Mouse (Mus musculus) liver, embryonic 15.5 days (tissue): Measurements from ENCODE around the gene Qrfp. TPM values are rescaled to one million over a fixed set of nuclear protein-coding genes. Genes with fewer than 3 reads are reported as not detected.

Source experiments
- ATAC-seq: fragments of 200-750 bp; cut with Nextera tagmentation; 2 replicates; pipeline ENCODE4 v1.8.0; 2017; ENCODE audit warnings: moderate number of reproducible peaks, mild to moderate bottlenecking, moderate library complexity; ENCODE audit not compliant: insufficient read depth
- H3K27ac ChIP-seq: fragments of 300-500 bp; sonication (generic); replicated peaks from 2 replicates; pipeline ENCODE4 v1.5.1; 2015; ENCODE audit warnings: mild to moderate bottlenecking, inconsistent platforms
- H3K27me3 ChIP-seq: fragments of 300-500 bp; sonication (generic); 2 replicates; pipeline ENCODE4 v1.6.1; 2015; ENCODE audit warnings: mild to moderate bottlenecking, inconsistent platforms
- H3K36me3 ChIP-seq: fragments of 300-500 bp; sonication (generic); replicated peaks from 2 replicates; pipeline ENCODE4 v1.6.1; 2015; ENCODE audit warnings: moderate library complexity, mild to moderate bottlenecking, inconsistent platforms
- H3K4me1 ChIP-seq: fragments of 300-500 bp; sonication (generic); replicated peaks from 2 replicates; pipeline ENCODE4 v1.6.1; 2015; ENCODE audit warnings: inconsistent platforms
- H3K4me2 ChIP-seq: fragments of 300-500 bp; sonication (generic); 2 replicates; pipeline ENCODE4 v1.6.1; 2015; ENCODE audit warnings: moderate library complexity, mild to moderate bottlenecking, inconsistent platforms
- H3K4me3 ChIP-seq: fragments of 300-500 bp; sonication (generic); replicated peaks from 2 replicates; pipeline ENCODE4 v1.5.1; 2015; ENCODE audit warnings: mild to moderate bottlenecking, inconsistent platforms
- H3K9ac ChIP-seq: fragments of 300-500 bp; sonication (generic); 2 replicates; pipeline ENCODE4 v1.6.1; 2015; ENCODE audit warnings: moderate library complexity, mild to moderate bottlenecking, inconsistent platforms
- H3K9me3 ChIP-seq: fragments of 300-500 bp; sonication (generic); replicated peaks from 2 replicates; pipeline ENCODE4 v1.6.1; 2016; ENCODE audit warnings: inconsistent platforms
- WGBS: fragments of 180-500 bp; shearing (Covaris S2); methylation state at CpG from one replicate; pipeline ENCODE4 v1.1.7; 2015; ENCODE audit warnings: mixed read lengths; ENCODE audit not compliant: insufficient replicate concordance; 5-methylcytosine and 5-hydroxymethylcytosine counted together
- polyA plus RNA-seq: library from polyadenylated mRNA; unstranded; fragments of >200 nt; fragmentation: Nextera tagmentation; extraction: Ambion mirVana; gene quantifications from 2 replicates; pipeline ENCODE4 v1.2.1, GENCODE M21; 2015

Gene Qrfp
- polyA plus RNA-seq, 1 experiment from 2014 or later: 0.08 TPM

- Histone ChIP-seq H3K36me3 (peaks cover 83% of the 10 kb centered on the region), H3K27ac (no peak overlapping the region)
Measured at GRCm38 (mm10) chr2:31791260-31791659, 19.1 kb downstream of the Qrfp start.

GRCm38 (mm10) chr2:31790728-31791251, 19.6 kb downstream of the Qrfp start:
- WGBS: 80% methylated on average over 13 of the region's 13 CpGs
- no peak for ATAC-seq

More at GRCm38 (mm10) chr2:31791260-31791659, 19.1 kb downstream of the Qrfp start:
- H3K9ac ChIP-seq: no peak overlapping the region
- no peaks in the 10 kb centered on the region for H3K9me3 ChIP-seq
- no peak for ATAC-seq
- no peaks in the 10 kb centered on the region for H3K4me1 ChIP-seq
- 79% methylated on average over 8 of the region's 8 CpGs for WGBS
- H3K27me3 ChIP-seq: no peaks in the 10 kb centered on the region
- no peak overlapping the region for H3K4me2 ChIP-seq
- no peak overlapping the region for H3K4me3 ChIP-seq

GRCm38 (mm10) chr2:31789215-31789614, 21.2 kb downstream of the Qrfp start:
- Histone ChIP-seq H3K9ac (no peak overlapping the region), H3K4me1 (0 out of 2 replicates have a peak, but pooled peaks cover 2% of the 10 kb centered on the region), H3K4me2 (no peak overlapping the region), H3K27me3 (no peaks in the 10 kb centered on the region), H3K9me3 (no peaks in the 10 kb centered on the region), H3K36me3 (peaks cover 83% of the 10 kb centered on the region), H3K4me3 (no peak overlapping the region), H3K27ac (no peak overlapping the region)
- WGBS: 69% methylated on average over 2 of the region's 2 CpGs
- no peak for ATAC-seq

More at GRCm38 (mm10) chr2:31790728-31791251, 19.6 kb downstream of the Qrfp start:
- Histone ChIP-seq H3K9me3 (no peaks in the 10 kb centered on the region), H3K4me2 (no peak overlapping the region), H3K9ac (no peak overlapping the region), H3K4me3 (no peak overlapping the region), H3K27ac (no peak overlapping the region), H3K36me3 (peaks cover 83% of the 10 kb centered on the region), H3K4me1 (no peaks in the 10 kb centered on the region), H3K27me3 (no peaks in the 10 kb centered on the region)

DNA sequence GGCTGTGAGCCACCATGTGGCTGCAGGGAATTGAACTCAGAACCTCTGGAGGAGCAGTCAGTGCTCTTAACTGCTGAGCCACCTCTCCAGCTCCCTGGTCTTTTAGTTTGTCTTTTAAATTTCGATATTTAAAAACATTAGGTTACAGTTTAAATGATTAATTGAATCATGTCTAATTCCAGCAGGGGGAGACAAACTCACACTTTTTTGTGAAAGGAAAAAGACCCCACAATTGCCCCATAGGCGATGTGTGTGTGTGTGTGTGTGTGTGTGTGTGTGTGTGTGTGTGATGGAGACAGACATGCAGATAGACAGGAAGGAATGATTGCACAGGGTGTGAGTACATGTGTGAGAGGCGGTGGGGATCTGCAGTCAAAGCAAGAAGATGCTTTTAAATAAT, 22.2 kb downstream of the Qrfp start:
- Histone ChIP-seq H3K4me2 (no peak overlapping the region), H3K4me1 (0 out of 2 replicates have a peak, but pooled peaks cover 2% of the 10 kb centered on the region), H3K27me3 (no peaks in the 10 kb centered on the region), H3K4me3 (no peak overlapping the region), H3K9me3 (no peaks in the 10 kb centered on the region), H3K27ac (no peak overlapping the region), H3K36me3 (peaks cover 82% of the 10 kb centered on the region), H3K9ac (no peak overlapping the region)
- WGBS: 71% methylated on average over 3 of the region's 3 CpGs
- no peak for ATAC-seq

- Histone ChIP-seq H3K9me3 (no peaks in the 10 kb centered on the region), H3K4me3 (no peak overlapping the region), H3K9ac (no peak overlapping the region), H3K4me1 (0 out of 2 replicates have a peak, but pooled peaks cover 2% of the 10 kb centered on the region), H3K27me3 (no peaks in the 10 kb centered on the region), H3K27ac (no peak overlapping the region), H3K4me2 (no peak overlapping the region), H3K36me3 (peaks cover 74% of the 10 kb centered on the region)
- no peak for ATAC-seq
- 19% methylated on average over 7 of the region's 7 CpGs for WGBS
Measured at GRCm38 (mm10) chr2:31787029-31787428, 23.4 kb downstream of the Qrfp start.

DNA sequence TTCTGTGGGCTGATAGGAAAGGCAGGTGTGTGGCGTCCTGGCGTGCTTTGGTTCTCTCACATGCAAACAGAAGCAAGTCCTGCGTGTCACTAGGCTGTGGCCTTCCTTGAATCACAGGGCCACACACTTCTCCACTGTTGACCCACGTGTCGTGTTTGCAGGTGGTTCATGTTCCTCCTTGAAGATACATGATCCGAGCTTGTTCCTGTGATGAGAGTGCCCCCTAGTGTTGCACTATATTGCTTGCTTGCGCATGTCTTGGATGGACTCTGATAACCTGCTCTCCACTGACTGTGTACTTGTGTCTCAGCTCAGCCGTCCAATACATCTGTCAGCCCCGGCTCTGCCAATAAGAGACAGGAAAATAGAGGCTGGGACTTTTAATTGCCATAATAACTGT, 25.3 kb downstream of the Qrfp start:
- Histone ChIP-seq H3K9me3 (no peaks in the 10 kb centered on the region), H3K27me3 (no peaks in the 10 kb centered on the region), H3K4me3 (no peak overlapping the region), H3K27ac (no peak overlapping the region), H3K9ac (no peak overlapping the region), H3K4me1 (0 out of 2 replicates have a peak, but pooled peaks cover 2% of the 10 kb centered on the region), H3K36me3 (peaks cover 72% of the 10 kb centered on the region), H3K4me2 (no peak overlapping the region)
- WGBS: 35% methylated on average over 9 of the region's 9 CpGs
- no peak for ATAC-seq

GRCm38 (mm10) chr2:31782958-31783602, 27.3 kb downstream of the Qrfp start:
- WGBS: 74% methylated on average over 8 of the region's 8 CpGs
- Histone ChIP-seq H3K4me1 (0 out of 2 replicates have a peak, but pooled peaks cover 2% of the 10 kb centered on the region), H3K4me3 (no peak overlapping the region), H3K9ac (no peak overlapping the region), H3K27me3 (no peaks in the 10 kb centered on the region), H3K36me3 (peaks cover 70% of the 10 kb centered on the region), H3K9me3 (no peaks in the 10 kb centered on the region), H3K4me2 (no peak overlapping the region), H3K27ac (no peak overlapping the region)
- no peak for ATAC-seq

GRCm38 (mm10) chr2:31779258-31779657, 31.1 kb downstream of the Qrfp start:
- Histone ChIP-seq H3K27me3 (no peaks in the 10 kb centered on the region), H3K4me2 (no peak overlapping the region), H3K9me3 (no peaks in the 10 kb centered on the region), H3K27ac (no peak overlapping the region), H3K4me3 (no peak overlapping the region), H3K9ac (no peak overlapping the region), H3K4me1 (no peaks in the 10 kb centered on the region), H3K36me3 (peaks cover 41% of the 10 kb centered on the region)
- no peak for ATAC-seq
- WGBS: 81% methylated on average over 2 of the region's 2 CpGs

DNA sequence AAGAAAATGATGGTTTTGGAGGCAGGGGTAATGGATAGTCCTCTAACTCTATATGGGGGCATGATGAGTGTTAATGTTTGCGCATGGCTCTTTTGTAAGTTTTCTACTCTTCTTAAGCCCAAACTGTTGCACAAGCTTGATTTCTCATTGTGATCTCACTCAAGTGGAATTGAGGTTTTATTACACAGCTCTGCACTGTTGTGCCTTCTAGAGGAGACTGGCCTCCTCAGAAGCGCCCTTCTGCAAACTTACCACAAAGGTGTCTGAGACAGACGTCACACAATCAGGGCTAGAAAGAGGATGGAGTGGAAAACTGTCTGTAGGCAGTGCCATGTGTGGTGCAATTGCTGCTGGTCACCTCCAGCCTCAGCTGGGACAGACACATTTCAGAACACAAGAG, 33.9 kb downstream of the Qrfp start:
- H3K4me1 ChIP-seq: peaks cover 15% of the 10 kb centered on the region
- WGBS: 80% methylated on average over 3 of the region's 3 CpGs
- peaks cover 25% of the 10 kb centered on the region for H3K36me3 ChIP-seq

DNA sequence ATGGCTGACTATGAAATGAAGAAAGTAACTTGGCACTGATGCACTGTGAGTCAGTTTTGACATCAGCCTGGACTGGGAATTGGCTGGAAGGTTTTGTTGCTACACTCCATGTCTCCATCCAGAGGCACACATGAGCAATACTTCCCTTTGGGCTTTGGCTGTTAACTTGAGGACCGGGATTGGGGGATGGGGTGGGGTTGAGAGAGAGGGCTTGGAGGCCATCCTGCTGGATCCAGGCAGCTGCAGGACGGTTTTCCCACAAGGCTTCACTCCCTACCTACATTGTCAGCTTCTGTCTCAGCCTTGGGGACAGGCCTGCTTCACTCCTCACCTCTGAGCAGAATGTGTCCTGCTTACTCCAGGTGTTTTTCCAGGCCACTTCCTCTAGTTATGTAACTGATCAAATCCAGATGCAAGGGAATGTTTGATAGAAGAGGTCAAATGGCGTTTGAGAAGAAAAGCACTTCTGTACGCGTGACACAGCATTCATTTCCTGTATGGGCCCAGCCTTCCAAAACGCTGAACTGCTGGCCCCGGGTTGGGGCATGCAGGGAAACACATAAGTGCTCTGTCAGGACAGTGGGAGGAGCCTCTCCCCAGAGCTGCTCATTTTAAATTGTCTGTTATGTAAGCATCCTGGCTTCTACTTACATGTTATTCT, 39.5 kb downstream of the Qrfp start:
- no peak overlapping the region for H3K9ac ChIP-seq
- ATAC-seq: peak; percentile 67; the same call in 1 of the 2 replicates
- H3K9me3 ChIP-seq: no peaks in the 10 kb centered on the region
- no peaks in the 10 kb centered on the region for H3K27me3 ChIP-seq
- H3K27ac ChIP-seq: peak overlapping the region; percentile 59
- no peaks in the 10 kb centered on the region for H3K36me3 ChIP-seq
- no peak overlapping the region for H3K4me3 ChIP-seq
- H3K4me2 ChIP-seq: no peak overlapping the region
- WGBS: 14% methylated on average over 7 of the region's 7 CpGs
- H3K4me1 ChIP-seq: peaks cover 55% of the 10 kb centered on the region

More for the DNA sequence above, 33.9 kb downstream of the Qrfp start:
- Histone ChIP-seq H3K27me3 (no peaks in the 10 kb centered on the region), H3K4me2 (no peak overlapping the region), H3K27ac (no peak overlapping the region), H3K9me3 (no peaks in the 10 kb centered on the region), H3K9ac (no peak overlapping the region), H3K4me3 (no peak overlapping the region)
- no peak for ATAC-seq

DNA sequence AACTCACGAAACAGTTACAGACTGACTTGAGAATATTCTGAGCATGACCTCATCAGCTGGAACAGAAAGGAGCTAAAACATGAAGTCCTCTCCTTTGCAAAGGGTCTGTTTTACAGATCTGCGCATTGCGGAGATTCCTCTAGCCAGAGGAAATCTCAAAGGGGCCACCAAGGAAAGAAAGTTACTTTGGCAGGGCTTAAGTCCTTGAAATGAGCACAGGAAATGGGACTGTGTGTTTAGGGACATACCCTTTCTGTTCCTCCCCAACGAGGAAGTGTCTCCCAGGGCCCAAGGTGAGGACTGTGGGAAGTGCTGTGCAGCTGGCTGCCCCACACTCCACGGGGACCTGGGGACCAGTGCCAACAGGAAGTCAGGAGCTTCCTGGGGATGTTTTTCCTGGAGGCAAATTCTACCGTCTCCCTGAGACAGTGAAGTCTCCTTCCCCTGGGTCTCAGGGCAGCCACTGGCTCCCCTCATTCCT, 40.7 kb downstream of the Qrfp start:
- H3K4me2 ChIP-seq: peak overlapping the region; percentile 30; the same call in 1 of the 2 replicates
- H3K9ac ChIP-seq: no peak overlapping the region

More for the DNA sequence above, 40.7 kb downstream of the Qrfp start:
- peak overlapping the region; percentile 25; the same call in 1 of the 2 replicates for H3K27ac ChIP-seq
- H3K36me3 ChIP-seq: no peaks in the 10 kb centered on the region
- WGBS: 31% methylated on average over 6 of the region's 6 CpGs
- peaks cover 64% of the 10 kb centered on the region for H3K4me1 ChIP-seq
- no peaks in the 10 kb centered on the region for H3K9me3 ChIP-seq
- ATAC-seq: 0 out of 2 replicates have a peak, but pooled peaks have one; percentile 28
- no peaks in the 10 kb centered on the region for H3K27me3 ChIP-seq
- H3K4me3 ChIP-seq: no peak overlapping the region
